Mouse (Mus musculus) right cerebral cortex, adult 2 months (tissue): Measurements from ENCODE around the gene Slc44a5.
"Not testable (repeated sequence)": the region's sequence is repeated elsewhere in the genome, so short reads cannot be mapped to it uniquely, and the experiment has no call there.

Source experiments
- DNase-seq, 2 experiments: peaks; one replicate each; pipeline ENCODE4 v3.0.0; 2021 to 2022; ENCODE audit warnings: low spot score in 2 of 2

Gene Slc44a5

DNA sequence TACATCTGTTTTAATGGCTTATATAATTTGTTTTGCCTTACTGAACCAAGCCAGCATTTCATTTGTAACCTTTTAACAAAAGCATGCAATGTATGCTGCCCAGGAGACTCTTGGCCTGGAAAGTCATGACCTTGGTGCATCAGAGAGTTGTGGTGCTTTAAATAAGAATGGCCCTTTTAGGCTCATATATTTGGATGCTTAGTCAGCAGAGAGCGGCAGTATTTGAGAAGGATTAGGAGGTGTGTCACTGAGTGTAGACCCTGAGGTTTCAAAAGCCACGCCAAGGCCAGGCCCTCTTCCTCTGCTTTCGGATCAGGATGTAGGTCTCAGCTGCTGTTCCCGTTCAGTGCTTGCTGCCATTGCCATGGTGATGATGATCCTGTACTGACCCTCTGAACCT, 3.8 kb upstream of the Slc44a5 start:
- no peak for DNase-seq

GRCm38 (mm10) chr3:153973949-153974760, 919 bp downstream of the Slc44a5 start:
- peak in 1 of 2 experiments; percentile 35 for DNase-seq

DNA sequence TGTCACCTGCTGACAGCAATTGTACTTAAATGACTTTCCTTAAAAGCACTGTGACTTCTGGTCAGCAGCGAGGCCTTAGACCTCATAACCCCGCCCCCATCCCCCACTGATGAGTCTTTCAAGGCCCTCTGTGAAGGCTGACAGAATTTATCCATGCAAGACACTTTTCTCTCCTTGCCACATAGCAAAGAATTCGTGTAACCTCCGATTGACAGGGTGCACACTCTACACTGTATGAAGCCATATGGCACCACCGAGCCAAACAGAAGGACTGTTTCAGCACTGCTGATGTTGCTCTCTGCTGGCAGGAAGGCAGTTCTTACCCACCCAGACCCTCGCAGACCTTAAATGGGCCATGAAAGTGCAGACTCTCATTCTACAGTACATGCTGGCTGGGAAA, 1.8 kb downstream of the Slc44a5 start:
- no peak for DNase-seq

GRCm38 (mm10) chr3:153975791-153976190, 2.6 kb downstream of the Slc44a5 start:
- no peak for DNase-seq

DNA sequence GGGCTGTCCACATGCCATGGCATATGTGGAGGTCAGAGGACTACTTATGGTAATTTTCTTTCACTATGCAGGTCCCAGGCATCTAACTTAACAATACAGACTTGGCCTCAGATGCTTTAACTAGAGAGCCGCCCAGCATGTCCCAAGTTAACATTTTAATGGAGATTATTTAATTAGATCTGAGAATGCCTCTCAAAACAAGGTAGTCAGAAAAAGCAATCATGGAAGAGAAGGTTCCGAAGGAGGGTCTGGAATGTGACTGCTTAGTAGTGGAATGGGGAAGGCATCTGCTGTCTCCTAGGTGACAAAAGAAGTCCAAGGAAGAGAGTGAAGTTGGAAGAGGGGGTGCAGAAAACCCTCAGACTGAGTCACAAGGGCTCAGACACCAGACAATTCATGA, 7.4 kb downstream of the Slc44a5 start:
- DNase-seq, result no peak

DNA sequence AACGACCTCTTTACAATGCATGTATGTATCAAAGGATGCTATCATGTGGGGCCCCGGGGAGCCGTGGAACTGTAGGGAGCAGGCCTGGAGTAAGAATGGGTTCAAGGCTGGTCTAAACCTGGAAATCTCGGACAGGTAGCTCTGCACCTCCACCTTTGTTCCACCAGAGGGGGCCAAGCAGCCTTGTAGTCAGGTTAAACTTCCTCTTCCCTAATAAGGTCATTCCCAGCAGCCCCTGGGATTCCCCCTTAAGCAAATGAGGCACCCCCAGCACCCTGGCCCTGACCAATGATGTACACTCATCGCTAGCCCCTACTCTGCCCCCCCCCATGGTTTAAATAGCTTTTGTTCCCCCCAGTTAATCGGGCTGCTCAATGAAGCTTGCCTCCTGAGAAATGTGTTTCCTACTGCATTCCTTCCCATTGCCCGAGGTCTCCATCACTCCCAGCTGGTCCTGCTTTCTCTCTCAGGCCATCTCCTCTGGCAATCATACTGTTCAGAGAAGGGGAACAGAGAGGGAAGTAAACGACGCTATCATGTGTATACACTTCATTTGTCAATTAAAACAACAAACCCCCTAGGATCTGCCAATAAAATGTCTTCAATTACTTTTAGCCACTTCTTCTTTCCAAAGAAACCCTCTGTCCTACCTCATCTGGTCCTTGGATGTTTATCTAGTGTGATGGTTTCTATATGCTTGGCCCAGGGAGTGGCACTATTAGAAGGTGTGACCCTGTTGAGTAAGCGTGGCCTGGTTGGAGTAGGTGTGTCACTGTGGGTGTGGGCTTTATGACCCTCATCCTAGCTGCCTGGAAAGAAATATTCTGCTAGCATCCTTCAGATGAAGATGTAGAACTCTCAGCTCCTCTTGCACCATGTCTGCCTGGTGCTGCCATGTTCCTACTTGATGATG, 11.4 kb downstream of the Slc44a5 start:
- DNase-seq, result peak; percentile 45 to 48

GRCm38 (mm10) chr3:153999797-154000528, 26.7 kb downstream of the Slc44a5 start:
- DNase-seq, result no peak

DNA sequence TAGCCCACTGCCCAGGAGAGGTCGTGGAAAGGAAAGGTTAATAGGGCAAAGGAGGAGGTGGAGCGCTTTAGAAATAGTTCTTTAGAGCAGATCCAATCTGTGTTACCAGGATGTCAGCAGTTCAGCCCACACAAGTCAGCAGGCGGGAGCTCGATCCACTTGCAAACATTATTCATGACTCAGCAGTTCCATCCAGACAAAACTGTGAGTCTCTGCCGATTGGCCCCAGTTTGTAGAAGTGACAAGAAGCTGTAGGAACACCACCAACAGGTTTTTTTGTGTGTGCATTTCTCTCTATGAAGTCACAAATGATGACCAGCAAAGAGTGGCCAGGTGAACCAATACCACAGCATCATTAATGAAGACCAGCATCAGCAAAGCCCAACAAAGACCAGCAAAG, 28.1 kb downstream of the Slc44a5 start:
- DNase-seq, result no peak

GRCm38 (mm10) chr3:154046876-154047275, 73.6 kb downstream of the Slc44a5 start:
- no peak for DNase-seq

GRCm38 (mm10) chr3:154053331-154053730, 80.1 kb downstream of the Slc44a5 start:
- no peak for DNase-seq

DNA sequence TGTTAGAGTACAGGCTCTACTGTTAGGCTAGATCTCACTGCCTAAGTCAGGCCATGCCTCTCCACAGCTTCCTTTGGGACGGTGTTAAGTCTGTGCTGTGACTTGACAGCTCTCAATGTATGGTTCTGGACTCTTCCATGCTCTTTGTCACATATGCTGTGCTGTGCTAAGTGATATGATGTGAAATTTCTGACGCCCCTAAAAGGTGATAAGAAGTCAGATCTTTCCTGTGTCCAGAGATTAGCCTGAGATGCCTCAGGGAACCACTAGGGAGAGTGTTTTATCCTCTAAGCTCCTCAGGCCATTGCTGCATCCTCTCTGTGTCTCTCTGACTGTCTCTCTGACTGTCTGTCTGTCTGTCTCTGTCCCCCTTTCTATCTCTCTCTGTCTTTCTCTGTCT, 84.2 kb downstream of the Slc44a5 start:
- no peak for DNase-seq

- DNase-seq, result no peak
These were observed 85.0 kb downstream of the Slc44a5 start for GRCm38 (mm10) chr3:154058200-154058599.

- not testable (repeated sequence) for DNase-seq
These were observed 98.8 kb downstream of the Slc44a5 start for GRCm38 (mm10) chr3:154071989-154072388.

GRCm38 (mm10) chr3:154075749-154076148, 102.5 kb downstream of the Slc44a5 start:
- DNase-seq, result no peak

DNA sequence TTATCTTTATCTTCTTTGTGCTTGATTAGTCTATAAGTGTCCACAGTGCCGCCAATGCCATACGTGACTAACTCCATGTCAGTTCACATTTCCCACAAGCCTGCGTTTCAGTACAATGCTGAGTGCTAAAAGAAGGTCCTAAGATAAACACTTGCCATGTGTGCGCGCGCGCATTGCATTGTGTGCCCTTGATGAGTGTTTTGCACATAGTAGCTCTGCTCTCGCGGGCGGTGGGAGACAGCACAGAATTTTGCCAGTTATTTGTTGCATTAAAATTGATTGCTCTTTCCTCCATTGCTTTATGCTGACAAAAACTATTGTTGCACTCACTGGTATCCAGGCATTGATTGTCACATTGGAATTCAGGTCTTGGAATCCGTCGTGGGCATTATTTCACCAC, 108.5 kb downstream of the Slc44a5 start:
- DNase-seq, result no peak

- DNase-seq, result no peak
These were observed 109.0 kb downstream of the Slc44a5 start for GRCm38 (mm10) chr3:154082241-154082640.

DNA sequence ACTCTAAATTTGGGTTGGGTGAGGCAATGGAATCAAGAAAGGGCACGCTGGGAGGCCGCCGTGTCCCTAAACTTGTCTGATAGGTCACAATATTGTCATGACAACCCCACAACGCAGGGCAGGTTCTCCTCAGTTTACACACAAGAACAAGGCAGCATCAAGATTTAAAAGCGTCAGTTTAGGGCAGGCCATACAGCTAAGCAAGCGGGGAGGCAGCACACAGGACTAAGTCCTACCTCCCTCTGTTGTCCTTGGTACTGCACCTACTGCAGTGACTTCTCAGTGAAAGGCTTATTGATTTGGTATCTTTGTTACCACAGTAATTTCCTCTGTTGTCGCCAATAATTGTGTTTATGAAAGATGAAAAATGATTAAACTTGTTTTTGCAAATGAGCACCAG, 109.7 kb downstream of the Slc44a5 start:
- no peak for DNase-seq

DNA sequence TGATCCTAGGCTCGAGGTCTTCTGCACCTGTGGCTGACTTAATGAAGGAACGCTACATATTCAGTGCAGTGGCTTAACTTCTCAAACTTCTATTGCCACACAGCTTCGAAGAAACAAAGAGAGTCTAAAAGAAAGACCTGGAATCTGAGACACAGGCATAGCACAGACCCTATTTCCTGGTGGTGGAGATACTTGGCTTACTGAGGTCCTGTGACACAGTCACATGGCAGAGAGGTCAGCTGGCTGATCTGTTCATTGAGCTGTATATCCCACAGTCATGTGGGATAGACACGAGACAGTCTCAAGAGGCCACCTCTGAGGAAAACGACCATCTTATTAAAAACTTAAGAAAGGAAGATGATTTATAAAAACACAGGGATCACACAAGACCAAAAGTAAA, 116.8 kb downstream of the Slc44a5 start:
- no peak for DNase-seq

DNA sequence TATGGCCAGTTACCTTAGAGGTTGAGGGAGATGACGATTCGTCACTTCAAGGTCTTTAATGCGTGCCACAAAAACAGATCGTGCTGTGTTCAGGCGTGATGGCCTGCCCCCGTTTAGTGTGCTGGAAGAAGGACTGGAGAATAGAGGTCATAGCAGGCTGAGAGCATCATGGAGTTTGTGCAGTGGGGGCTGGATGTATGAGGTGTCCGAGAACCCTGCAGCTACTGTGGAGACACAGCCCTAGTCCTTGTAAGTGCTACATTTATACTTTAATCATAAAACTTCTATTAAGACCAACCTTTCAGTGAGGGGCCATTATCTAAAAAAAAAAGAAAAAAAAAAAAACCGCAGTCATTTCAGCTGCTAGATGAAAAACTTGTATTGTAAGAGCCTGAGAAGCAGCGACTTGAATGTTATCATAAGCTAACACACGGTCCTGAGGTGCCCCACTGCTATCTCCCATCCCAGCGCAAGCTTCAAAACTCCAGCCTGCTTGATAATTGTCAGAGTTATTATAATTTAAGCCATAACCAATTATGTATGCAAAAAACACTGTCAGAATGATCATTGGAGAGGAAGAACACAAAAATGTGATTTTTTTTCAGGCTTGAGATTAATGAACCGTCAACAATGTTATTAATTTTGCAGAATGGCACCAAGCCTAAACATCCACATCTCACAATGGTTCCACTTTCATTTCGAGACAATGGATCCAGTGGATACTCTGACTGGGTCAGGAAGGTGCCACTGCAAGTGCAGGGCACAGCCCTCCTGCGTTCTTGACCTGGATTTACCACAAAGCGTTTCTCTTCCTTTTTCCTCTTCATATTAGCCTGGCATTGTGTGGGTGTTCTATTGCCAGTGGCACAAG, 118.5 kb downstream of the Slc44a5 start:
- DNase-seq, result no peak

DNA sequence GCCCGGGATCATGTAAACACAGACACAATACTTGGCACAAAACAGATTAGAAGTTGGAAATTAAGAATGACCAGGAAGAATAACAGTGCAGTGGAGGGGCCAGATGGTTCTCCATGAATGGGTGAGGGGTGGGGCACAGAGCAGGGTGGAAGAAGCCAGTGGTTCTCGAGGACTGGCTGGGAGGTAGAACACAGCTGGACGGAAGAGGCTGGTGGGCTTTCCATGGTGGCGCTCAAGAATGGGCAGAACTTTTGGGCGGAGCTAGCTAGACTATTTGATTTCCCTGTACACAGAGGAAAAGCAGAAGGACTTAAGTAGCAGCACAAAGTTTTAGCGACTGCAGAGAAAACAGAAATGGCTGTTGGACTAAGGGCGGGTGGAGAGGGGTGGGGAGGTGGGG, 119.2 kb downstream of the Slc44a5 start:
- no peak for DNase-seq

DNA sequence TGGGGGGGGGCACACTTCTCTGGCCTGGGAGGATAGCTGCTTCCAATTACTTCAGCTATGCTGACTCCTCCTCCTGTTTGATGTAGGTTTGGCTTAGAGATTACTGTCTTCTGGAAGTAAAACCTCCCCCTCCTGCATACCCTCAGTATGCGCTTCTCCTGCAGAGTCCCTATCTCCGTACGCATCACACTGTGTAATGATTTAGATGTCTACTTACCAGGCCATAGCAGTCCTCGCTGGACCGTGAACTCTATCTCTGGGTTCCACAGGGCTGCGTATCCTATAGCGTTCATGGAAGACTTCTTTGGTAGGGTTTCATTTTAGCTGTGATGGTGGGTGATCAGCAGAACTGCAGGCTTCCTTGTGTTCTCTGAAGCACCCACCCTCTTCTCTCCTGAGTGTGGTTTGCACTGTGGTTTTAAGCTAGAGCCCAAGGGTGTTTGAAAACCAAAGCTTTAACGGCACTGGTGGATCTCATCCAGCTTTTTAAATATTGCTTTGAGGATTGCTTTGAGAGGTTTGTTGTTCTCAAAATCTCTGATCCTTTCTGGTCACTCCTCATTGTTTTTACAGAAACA, 120.6 kb downstream of the Slc44a5 start:
- no peak for DNase-seq
